Mouse (Mus musculus) fibroblast of lung, adult 2 months (primary cell): Measurements from ENCODE around the gene Ece1.
A peak's percentile ranks its signal among the peaks of the same experiment; 100 is the strongest.
"Not testable (repeated sequence)": the region's sequence is repeated elsewhere in the genome, so short reads cannot be mapped to it uniquely, and the experiment has no call there.

Source experiments
- DNase-seq: peaks from one replicate; pipeline ENCODE4 v3.0.0-alpha.2; 2011; ENCODE audit warnings: low read depth

Gene Ece1

GRCm38 (mm10) chr4:137942782-137943486, 80.9 kb downstream of the Ece1 start:
- no peak for DNase-seq

DNA sequence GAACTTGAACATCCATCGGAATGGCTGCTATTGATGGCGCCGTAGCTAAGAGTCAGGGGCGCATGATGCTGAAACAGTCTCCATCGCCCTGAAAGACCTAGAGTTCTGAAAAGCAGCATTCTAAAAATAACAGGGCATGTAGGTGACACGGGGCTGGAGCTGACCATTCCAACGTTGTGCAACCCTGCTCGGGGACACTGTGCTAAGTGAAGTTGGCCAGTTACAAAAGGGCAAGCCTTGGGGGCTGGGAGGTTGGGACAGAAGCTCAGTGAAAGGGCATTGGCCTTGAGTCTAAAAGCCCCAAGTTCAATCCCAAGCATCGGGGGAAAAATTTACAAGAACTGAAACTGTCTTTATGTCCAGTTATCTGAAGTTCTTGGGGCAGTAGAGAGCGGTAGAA, 81.5 kb downstream of the Ece1 start:
- DNase-seq = no peak

GRCm38 (mm10) chr4:137945376-137945775, 83.3 kb downstream of the Ece1 start:
- no peak for DNase-seq

DNA sequence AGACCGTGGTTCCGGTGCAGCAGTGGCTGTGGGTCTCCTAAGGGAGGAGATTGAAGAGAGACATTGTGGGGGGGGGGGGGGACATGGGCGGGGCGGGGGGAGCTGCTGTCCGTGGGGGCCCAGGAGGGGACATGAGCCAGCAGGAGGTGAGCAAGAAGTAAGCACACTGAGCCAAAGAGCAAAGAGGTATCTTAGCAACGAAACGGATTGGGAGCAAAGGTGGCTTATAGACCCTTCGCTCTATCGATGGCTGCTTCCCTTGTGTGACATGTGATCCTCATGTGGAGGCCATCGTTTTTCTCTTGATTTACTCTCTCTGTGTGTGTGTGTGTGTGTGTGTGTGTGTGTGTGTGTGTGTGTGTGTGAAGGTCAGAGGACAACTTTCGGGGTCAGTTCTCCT, 84.4 kb downstream of the Ece1 start:
- no peak for DNase-seq

GRCm38 (mm10) chr4:137952840-137953239, 90.8 kb downstream of the Ece1 start:
- peak; percentile 31 for DNase-seq

GRCm38 (mm10) chr4:137954184-137954583, 92.1 kb downstream of the Ece1 start:
- DNase-seq = no peak

- DNase-seq = peak; percentile 82
These were observed 92.9 kb downstream of the Ece1 start for GRCm38 (mm10) chr4:137954926-137955396.

GRCm38 (mm10) chr4:137956260-137956659, 94.2 kb downstream of the Ece1 start:
- DNase-seq = no peak

- no peak for DNase-seq
These were observed 98.0 kb downstream of the Ece1 start for GRCm38 (mm10) chr4:137959889-137960665.

- DNase-seq = no peak
These were observed 98.7 kb downstream of the Ece1 start for GRCm38 (mm10) chr4:137960757-137961156.

DNA sequence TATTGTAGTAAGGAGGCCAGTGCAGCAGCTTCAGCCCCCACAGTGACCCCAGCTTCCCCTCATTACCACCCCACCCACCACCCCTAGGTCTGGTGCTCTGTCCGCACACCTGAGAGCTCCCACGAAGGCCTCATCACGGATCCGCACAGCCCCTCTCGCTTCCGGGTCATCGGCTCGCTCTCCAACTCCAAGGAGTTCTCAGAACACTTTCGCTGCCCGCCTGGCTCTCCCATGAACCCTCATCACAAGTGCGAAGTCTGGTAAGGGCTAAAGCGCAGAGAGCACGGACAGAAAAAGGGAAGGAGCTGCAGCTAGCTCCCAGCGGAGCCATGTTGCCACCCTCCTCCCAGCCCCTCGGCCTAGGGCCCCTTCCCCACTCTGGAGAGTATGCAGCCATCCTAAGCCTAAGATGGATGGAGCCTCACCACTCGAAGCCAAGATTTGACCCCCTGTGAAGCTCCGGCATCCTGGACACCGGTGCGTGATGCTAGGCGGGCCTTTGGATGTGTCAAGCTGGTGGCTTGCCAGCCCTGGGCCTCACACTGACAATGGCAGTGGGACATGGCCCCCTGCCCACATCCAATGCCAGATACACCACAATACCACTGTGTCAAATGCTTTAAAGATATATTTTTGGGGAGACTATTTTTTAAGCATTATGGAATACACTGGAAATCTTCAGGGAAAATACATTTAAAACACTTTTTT, 100.8 kb downstream of the Ece1 start:
- DNase-seq = no peak

DNA sequence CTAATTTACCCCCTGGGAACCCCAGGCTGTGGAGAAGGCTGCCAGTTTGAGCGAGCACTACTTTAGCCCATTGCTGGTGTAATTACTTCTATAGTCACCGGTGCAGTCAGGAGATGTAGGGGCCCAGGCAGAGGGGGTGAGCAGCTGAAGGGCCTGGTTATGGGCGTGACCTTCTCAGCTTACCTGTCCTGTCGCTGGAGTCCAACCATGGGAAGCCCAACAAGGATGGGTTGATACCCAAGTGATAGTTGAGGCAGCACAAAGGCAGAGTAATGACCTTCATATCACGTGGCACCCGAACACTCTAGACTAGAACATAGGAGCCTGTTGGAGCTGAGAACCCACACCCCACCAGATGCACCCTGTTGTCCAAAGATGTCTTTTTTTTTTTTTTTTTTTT, 101.4 kb downstream of the Ece1 start:
- no peak for DNase-seq

DNA sequence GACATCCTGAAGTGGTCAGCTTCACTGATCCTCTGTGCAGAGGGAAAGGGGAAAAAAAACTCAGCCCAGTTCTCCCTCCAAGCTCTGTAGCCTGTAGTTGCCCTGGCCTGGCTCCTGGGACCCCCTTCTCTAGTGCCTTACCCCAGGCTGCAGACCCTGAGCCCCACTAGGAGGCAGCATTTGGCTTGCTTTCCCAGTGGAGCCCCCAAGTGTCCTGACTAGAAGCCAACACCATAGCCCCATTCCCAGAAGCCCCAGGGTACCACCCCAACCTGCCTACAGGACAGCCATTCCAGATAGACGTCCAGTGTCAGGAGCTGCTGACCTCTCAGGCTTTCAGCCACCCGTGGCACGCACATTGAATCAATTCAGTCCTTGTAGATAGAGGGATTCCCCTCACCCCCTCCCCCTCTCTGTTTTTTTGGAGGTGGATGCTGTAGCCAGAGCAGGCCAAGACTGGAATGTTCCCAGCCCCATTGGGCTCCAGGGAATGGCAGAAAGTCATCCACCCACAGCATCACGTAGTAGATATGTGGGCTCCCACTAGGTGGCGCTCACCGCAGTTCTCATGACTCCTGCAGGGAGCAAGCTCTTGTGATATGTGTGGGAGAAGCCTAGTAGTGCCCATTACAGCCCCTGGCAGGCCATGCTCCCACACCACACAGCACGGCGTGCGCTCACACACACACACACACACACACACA, 102.0 kb downstream of the Ece1 start:
- peak; percentile 67 for DNase-seq

DNA sequence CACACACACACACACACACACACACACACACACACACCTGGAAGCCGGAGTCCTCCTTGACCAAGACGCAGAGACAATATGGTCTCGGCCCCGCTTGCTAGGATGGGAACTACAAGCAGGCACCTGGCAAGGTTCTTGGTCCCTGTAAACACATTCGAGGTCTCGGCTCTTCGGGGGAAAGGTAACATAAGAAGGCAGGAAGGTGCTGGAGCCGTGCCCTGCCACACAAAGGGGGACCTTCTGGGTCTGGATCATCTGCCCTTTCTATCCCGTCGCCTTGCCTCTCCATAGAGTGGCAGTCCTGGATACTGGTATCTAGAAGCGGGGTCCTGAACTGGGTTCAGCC, 102.5 kb downstream of the Ece1 start:
- DNase-seq = no peak

GRCm38 (mm10) chr4:137968203-137968602, 106.2 kb downstream of the Ece1 start:
- peak; percentile 29 for DNase-seq

DNA sequence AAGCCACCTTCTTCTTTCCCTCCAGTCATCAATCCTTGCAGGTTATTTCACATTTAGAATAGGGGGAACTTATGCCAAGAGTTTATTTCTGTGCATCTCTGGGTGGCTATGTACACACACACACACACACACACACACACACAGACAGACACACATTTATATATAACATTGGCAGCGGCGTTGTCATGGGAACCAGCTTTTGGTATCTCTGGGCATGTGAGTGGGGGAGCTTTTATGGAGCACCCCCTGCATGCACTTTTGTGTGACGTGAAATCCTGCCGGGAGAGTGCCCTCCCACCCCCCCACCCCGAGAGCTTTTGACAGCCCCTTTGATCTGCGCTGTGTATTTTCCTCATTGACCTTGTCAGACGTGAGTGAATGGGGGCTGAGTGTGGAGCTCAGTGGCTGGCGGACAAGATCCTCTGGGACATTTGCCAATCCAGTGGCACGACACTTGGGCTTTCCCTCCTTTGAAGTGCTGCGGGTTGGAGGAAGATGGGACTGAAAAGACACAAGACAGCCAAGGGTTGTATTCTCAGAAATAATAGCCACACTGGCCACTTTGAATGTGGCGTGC, 108.7 kb downstream of the Ece1 start:
- not testable (repeated sequence) for DNase-seq

DNA sequence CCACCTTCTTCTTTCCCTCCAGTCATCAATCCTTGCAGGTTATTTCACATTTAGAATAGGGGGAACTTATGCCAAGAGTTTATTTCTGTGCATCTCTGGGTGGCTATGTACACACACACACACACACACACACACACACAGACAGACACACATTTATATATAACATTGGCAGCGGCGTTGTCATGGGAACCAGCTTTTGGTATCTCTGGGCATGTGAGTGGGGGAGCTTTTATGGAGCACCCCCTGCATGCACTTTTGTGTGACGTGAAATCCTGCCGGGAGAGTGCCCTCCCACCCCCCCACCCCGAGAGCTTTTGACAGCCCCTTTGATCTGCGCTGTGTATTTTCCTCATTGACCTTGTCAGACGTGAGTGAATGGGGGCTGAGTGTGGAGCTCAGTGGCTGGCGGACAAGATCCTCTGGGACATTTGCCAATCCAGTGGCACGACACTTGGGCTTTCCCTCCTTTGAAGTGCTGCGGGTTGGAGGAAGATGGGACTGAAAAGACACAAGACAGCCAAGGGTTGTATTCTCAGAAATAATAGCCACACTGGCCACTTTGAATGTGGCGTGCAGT, 112.9 kb downstream of the Ece1 start:
- DNase-seq = not testable (repeated sequence)

DNA sequence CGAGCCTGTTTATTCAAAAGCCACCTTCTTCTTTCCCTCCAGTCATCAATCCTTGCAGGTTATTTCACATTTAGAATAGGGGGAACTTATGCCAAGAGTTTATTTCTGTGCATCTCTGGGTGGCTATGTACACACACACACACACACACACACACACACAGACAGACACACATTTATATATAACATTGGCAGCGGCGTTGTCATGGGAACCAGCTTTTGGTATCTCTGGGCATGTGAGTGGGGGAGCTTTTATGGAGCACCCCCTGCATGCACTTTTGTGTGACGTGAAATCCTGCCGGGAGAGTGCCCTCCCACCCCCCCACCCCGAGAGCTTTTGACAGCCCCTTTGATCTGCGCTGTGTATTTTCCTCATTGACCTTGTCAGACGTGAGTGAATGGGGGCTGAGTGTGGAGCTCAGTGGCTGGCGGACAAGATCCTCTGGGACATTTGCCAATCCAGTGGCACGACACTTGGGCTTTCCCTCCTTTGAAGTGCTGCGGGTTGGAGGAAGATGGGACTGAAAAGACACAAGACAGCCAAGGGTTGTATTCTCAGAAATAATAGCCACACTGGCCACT, 117.1 kb downstream of the Ece1 start:
- DNase-seq = not testable (repeated sequence)

DNA sequence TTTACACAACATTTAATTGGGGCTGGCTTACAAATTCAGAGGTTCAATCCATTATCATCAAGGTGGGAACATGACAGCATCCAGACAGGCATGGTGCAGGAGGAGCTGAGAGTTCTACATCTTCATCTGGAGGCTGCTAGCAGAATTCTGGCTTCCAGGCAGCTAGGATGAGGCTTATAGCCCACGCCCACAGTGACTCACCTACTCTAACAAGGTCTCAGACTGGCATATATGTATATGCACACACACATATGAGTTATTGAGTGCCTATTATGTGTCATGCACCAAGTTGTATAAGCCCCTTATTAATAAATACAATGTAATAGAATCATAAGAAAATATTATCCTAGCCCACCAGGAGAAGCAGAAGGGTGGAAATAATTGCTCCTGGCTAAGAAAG, 120.8 kb downstream of the Ece1 start:
- DNase-seq = no peak

DNA sequence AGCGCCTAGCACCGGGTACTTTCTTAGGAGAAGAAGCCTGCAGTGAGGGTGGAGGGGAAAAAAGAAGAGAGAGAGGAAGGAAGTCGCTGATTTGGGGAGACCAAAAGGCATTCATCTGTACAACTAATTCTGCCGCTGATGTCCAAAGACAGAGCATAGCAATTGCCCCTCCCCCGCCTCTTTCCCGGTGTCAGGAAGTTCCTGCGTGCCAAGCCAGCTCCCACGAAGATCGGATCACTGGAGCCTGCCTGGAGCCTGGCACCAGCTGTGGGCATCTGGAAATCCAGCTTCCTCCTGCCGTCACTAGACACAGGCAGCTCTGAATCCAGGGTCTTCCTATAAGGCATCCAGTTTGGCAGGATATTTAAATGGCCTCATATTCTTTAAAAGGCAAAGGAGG, 122.2 kb downstream of the Ece1 start:
- no peak for DNase-seq

GRCm38 (mm10) chr4:137984746-137985145, 122.7 kb downstream of the Ece1 start:
- DNase-seq = no peak
